Mouse (Mus musculus) layer of hippocampus, adult 9-10 months (tissue): ENCODE results near the gene Fgb.

Experiments used
- DNase-seq: peaks from one replicate; pipeline ENCODE4 v3.0.0; 2022; ENCODE audit warnings: low spot score

Fgb gene

DNA sequence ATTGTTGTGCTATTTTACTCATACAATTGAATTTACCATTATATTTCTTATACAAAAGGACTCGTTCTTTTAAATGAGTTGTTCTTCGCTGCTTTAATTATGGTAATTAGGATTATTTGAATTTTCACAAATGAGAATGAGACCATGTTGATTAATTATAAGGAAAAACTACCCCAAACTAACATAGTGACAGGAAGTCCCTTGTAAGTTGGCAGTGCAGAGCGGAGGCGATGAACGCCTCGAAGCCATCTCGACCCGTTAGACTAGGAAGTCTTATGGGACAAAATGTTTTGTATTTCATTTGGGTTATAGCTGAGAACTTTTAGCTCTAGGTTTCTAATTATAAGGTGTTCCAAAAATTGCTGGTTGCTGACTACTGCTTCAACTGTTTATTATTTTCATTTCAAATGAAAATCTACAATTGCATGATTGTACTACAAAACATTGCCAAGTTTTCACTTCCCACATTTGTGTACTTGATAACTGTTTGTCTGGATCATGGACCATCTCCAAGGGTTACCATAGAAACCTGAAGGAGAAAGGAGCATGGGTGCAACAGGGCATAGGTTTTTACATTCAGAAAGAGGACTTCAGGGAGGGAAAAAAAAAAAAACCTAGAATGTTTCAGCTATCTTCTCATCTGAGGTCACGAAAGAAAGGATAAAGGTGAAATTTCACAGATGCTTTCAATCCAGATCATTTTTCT lies 22.0 kb downstream of the Fgb start:
- DNase-seq: no peak

- no peak for DNase-seq
Observed at GRCm38 (mm10) chr3:83025475-83026301, 24.0 kb downstream of the Fgb start, which contains the start of gene Fga. TSS of gene Fga (plus strand) at chr3:83026076.

GRCm38 (mm10) chr3:83025036-83025435 lies 24.6 kb downstream of the Fgb start:
- no peak for DNase-seq

GRCm38 (mm10) chr3:83021176-83021575 lies 28.5 kb downstream of the Fgb start:
- no peak for DNase-seq

DNA sequence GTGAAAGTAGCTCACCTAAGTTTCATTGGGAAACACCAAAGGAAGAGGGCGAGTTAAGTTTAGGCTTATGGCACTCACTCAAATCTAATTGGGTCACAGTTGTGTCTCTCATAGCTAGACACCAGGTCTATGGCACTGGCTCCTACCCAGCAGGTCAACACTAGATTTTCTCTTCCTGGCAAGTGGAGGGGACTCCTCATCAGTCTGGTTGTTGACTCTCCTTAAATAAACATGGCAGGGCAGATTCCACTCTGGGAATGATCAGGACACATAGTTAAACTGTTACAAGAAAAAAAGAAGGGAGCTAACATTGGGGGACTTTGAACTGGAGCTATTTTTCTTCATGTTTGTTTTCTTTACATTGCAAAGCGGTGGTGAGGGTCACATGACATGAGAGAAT lies 29.3 kb downstream of the Fgb start:
- DNase-seq: no peak

DNA sequence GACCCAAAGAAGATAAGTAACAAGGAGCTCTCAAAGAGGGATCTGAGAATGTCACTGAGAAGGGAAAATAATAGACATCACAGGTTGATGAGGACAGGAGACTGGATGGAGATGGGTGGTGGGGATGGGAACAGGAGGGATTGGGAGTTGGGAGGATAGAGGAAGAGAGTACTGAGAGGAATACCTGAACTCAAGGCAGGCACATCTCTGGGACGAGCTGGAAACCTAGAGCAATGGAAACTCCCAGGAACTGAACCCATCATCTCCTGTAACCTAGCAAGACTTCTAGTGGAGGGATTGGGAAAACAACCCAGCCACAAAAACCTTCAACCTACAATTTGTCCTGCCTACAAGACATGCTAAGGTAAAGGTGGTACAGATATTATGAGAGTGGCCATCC lies 33.4 kb downstream of the Fgb start:
- DNase-seq: no peak

GRCm38 (mm10) chr3:83013951-83014350 lies 35.7 kb downstream of the Fgb start:
- DNase-seq: no peak

- no peak for DNase-seq
Observed at GRCm38 (mm10) chr3:83012636-83013035, 37.0 kb downstream of the Fgb start.

DNA sequence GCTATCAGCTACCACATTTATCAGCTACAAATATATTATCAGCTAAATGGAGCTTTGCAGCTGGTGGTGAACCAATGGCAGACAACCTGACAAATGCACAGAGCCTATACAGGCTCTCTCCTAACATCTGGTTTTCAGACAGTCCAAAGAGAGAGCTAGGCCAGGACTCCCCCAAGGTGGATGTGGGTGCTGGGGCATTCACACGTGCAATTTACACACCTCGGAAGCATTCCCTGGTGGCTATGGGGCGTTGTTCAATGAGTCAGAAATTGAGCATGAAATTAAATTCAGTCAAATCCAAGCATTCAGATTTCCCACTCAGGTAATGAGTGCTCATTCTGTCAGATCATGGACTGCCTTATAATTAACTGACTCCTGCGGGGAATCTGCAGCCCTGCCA lies 38.1 kb downstream of the Fgb start:
- DNase-seq: no peak

DNA sequence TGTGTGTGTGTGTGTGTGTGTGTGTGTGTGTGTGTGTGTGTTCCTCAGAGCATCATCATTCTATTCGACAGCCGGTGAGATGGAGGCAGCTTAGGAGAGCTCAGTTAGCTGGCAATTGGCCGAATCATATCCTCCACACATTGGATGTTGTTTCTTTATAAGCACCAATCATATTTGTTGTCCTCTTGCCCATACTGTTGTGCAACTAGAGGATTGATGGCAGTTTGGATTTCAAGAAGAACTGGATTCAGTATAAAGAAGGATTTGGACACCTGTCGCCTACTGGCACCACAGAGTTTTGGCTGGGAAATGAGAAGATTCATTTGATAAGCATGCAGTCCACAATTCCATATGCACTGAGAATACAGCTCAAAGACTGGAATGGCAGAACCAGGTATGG lies 38.5 kb downstream of the Fgb start:
- no peak for DNase-seq

DNA sequence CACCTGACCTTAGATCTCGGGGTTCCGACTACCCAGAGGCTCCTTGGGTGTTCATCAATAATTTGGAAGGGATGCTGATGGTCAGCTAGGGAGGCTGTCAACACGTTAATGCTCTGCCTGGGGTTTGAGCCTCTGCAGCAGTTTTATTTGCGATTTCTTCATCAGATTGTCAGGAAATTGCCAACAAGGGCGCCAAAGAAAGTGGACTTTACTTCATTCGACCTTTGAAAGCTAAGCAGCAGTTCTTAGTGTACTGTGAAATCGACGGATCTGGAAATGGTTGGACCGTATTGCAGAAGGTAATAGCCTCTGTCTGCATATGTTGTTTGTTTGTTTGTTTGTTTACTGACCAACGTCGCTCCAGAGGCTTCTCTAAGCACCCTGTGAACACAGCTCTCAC lies 39.4 kb downstream of the Fgb start:
- no peak for DNase-seq

DNA sequence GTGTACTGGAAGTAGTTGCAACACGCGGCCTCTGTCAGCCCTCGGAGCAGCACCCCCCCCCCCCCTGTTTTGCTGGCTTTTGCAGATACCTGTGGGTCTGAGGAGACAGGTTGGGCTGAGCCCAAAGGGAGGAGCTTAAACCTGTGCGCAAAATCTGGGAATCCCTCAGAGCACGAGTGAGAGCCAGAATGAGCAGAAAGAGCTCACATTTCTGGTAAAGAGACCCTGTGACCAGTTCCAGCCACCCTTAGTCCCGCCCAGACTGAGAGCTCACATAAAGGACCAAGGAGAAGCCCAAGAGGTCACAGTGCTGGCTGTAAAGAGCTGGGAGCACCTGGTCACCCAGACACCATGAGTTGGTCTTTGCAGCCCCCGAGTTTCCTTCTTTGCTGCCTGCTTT lies 42.1 kb downstream of the Fgb start, which contains the start of gene Fgg:
TSS of gene Fgg (plus strand) at position 168 of the 400 bp plus-strand sequence.
- no peak for DNase-seq

DNA sequence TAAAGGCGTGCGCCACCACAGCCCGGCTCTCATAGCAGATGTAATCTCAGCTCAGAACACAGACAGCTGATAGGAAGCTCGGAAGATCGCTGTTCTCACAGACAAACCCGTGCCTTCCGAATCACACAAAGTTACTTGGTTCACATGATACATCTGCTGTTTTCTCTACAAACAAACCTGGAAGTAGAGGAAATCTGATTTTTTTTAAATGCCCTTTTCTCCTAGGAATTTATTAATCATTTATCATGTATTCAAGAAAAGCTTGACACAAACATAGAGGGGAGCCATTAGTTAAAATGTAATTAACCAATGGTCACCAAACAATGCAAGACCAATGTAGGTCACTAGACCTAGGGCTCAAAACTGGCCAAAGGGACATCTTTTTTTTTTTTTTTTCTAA lies 44.9 kb downstream of the Fgb start:
- DNase-seq: no peak

- no peak for DNase-seq
Observed at GRCm38 (mm10) chr3:83003068-83003467, 46.6 kb downstream of the Fgb start.

- no peak for DNase-seq
Observed at GRCm38 (mm10) chr3:83002191-83002590, 47.5 kb downstream of the Fgb start.

DNA sequence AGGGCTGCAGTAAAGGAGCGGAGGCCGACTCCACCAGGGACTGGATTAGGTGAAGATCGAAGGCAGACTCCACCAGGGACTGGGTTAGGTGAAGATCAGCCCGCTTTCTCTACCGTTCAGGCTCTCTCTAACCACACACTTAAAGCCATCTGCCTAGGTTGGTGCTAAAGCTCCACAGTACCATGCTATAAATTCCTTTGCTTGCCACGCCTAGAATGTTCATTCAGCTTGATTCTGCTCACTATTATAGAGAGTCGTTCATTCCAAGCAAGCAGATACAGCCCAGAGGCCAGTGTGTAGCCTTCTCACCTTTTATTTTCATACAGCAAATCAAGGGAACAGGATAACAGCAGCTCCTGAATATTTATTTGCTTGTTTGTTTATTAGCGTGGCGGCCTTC lies 49.7 kb downstream of the Fgb start:
- no peak for DNase-seq

DNA sequence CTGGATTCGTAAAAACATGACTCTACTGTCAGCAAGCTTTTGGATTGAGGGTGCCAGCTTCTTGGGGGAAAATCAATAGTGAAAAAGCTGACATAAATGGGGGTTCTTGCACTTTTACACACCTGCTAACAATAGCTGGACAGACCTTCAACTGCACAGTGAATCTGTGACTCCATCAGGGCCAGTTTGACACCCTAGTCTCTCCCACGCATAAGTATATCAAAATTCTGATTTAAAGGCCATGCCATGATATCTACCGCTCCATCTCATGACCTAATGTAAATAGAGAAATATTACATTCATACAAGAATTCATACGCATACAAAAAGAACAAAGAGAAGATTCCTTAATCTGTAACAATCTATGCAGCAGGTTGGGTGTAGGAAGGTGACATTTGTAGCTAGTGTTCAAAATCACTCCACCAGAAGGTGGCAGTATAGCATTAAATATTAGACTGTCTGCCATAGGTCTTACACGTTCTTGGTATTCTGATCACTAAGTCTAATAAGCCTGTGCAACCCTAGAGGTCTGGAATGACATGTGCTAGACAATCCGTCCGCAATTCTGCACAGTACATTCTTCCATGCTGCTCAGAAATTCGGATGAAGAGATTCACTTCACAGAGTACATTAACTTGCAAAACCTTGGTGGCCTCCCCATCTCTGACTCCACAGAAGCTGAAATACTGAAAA lies 50.7 kb downstream of the Fgb start:
- DNase-seq: peak; percentile 90

DNA sequence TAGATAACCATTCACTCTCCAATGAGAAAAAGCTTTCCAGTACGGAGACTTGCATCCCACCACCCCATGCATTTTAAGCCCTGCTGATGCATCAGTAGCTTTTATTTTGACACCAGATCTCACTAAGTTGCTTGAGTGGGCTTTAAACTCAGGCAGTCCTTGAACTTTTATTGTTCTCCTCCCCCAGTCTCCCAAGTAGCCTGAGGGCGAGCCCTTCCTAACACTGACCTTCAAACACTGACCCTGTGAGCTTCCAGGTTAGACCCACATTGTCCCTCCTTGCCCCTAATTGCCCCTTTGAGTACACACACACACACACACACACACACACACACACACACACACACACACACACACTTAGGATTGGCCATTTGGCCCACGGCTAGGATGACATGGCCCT lies 53.0 kb downstream of the Fgb start:
- DNase-seq: no peak

DNA sequence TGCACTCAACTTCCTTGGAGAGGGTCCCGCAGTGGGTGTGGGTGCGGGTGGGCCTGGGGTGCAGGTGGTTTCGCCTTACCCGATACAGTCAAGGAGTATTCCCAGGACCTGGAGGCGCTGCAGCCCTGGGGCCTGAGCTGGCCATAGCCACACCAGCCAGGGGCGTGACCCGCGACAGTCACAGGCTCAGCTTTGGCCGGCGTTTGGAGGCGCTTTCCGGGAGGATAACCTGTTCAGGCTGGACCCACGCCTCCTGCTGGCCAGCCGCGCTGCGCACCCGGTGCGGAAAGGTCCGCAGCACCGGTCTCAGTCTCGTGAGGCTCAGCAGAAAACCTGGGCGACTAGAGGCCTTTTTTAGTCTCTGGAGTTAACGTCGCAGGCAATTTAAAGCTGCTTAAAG lies 54.3 kb downstream of the Fgb start:
- DNase-seq: no peak

- DNase-seq: no peak
Observed at GRCm38 (mm10) chr3:82992956-82993355, 56.7 kb downstream of the Fgb start.

DNA sequence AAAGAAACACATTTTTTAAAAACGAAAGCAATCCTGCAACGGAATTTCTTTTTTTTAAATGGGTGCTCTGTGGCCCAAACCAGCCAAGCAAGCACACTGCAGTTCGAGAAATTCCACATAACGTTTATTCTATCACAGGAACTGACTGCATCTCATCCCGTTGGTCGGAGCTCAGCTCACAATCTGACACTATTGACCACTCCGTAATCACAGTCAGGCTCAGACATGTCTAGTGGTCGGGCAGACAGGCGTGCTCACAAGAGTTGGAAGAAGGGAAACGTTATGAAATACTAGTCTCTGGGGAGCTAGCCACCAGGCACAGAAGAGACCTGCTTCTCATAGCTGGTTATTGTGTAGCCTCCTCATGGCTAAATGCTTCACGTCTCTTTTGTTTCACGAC lies 57.7 kb downstream of the Fgb start:
- DNase-seq: no peak
